Mouse (Mus musculus): ENCODE results near the gene Gm12216. TPM values are rescaled to one million over a fixed set of nuclear protein-coding genes. Genes with fewer than 3 reads are reported as not detected.

The Gm12216 gene
- polyA plus RNA-seq, 1 experiment: 3.7 TPM

- H3K4me1 ChIP-seq (ENCODE audit: control insufficient read depth, insufficient read depth, low read length): no peaks in the 10 kb centered on the region
- H3K27ac ChIP-seq (ENCODE audit: insufficient read depth, low read length): no peak overlapping the region
- TF ChIP-seq POLR2A (IDR thresholded peaks at IDR 0.05; ENCODE audit: extremely low read depth, insufficient read depth, low read length) (no peak), CTCF (IDR thresholded peaks at IDR 0.05; ENCODE audit: extremely low read depth, insufficient read depth, low read length) (no peak)
- H3K4me3 ChIP-seq (ENCODE audit: insufficient read depth, low read length): no peak overlapping the region
Measured at GRCm38 (mm10) chr11:53777736-53778135, 81.3 kb downstream of the Gm12216 start.

GRCm38 (mm10) chr11:53774659-53775255, 84.3 kb downstream of the Gm12216 start:
- TF ChIP-seq CTCF (IDR thresholded peaks at IDR 0.05; ENCODE audit: extremely low read depth, insufficient read depth, low read length) (no peak), POLR2A (IDR thresholded peaks at IDR 0.05; ENCODE audit: extremely low read depth, insufficient read depth, low read length) (no peak)
- Histone ChIP-seq H3K27ac (ENCODE audit: insufficient read depth, low read length) (no peak overlapping the region), H3K4me3 (ENCODE audit: insufficient read depth, low read length) (no peak overlapping the region), H3K4me1 (ENCODE audit: control insufficient read depth, insufficient read depth, low read length) (no peaks in the 10 kb centered on the region)

GRCm38 (mm10) chr11:53773641-53774360, 85.3 kb downstream of the Gm12216 start:
- H3K27ac ChIP-seq (ENCODE audit: insufficient read depth, low read length): no peak overlapping the region
- no peak overlapping the region for H3K4me3 ChIP-seq (ENCODE audit: insufficient read depth, low read length)
- no peak for TF ChIP-seq CTCF (IDR thresholded peaks at IDR 0.05; ENCODE audit: extremely low read depth, insufficient read depth, low read length)
- TF ChIP-seq POLR2A (IDR thresholded peaks at IDR 0.05; ENCODE audit: extremely low read depth, insufficient read depth, low read length): no peak
- no peaks in the 10 kb centered on the region for H3K4me1 ChIP-seq (ENCODE audit: control insufficient read depth, insufficient read depth, low read length)

GRCm38 (mm10) chr11:53773087-53773486, 86.0 kb downstream of the Gm12216 start, which contains the start of gene Gm17334:
TSS of gene Gm17334 (minus strand) at chr11:53773187.
- Histone ChIP-seq H3K27ac (ENCODE audit: insufficient read depth, low read length) (no peak within 1 kb of the TSS), H3K4me1 (ENCODE audit: control insufficient read depth, insufficient read depth, low read length) (no peaks in the 10 kb centered on the region), H3K4me3 (ENCODE audit: insufficient read depth, low read length) (no peak within 1 kb of the TSS)
- TF ChIP-seq CTCF (IDR thresholded peaks at IDR 0.05; ENCODE audit: extremely low read depth, insufficient read depth, low read length) (no peak), POLR2A (IDR thresholded peaks at IDR 0.05; ENCODE audit: extremely low read depth, insufficient read depth, low read length) (no peak)

- no peaks in the 10 kb centered on the region for H3K4me1 ChIP-seq (ENCODE audit: control insufficient read depth, insufficient read depth, low read length)
- no peak for TF ChIP-seq POLR2A (IDR thresholded peaks at IDR 0.05; ENCODE audit: extremely low read depth, insufficient read depth, low read length)
- no peak for TF ChIP-seq CTCF (IDR thresholded peaks at IDR 0.05; ENCODE audit: extremely low read depth, insufficient read depth, low read length)
- H3K27ac ChIP-seq (ENCODE audit: insufficient read depth, low read length): no peak overlapping the region
- H3K4me3 ChIP-seq (ENCODE audit: insufficient read depth, low read length): no peak overlapping the region
Measured at GRCm38 (mm10) chr11:53772536-53772935, 86.5 kb downstream of the Gm12216 start.

- Histone ChIP-seq H3K4me1 (ENCODE audit: control insufficient read depth, insufficient read depth, low read length) (no peaks in the 10 kb centered on the region), H3K27ac (ENCODE audit: insufficient read depth, low read length) (no peak overlapping the region), H3K4me3 (ENCODE audit: insufficient read depth, low read length) (peak overlapping the region; percentile 82; the same call in 1 of the 2 replicates)
- TF ChIP-seq POLR2A (IDR thresholded peaks at IDR 0.05; ENCODE audit: extremely low read depth, insufficient read depth, low read length) (no peak), CTCF (IDR thresholded peaks at IDR 0.05; ENCODE audit: extremely low read depth, insufficient read depth, low read length) (no peak)
Measured at GRCm38 (mm10) chr11:53771001-53771744, 87.9 kb downstream of the Gm12216 start.

- Histone ChIP-seq H3K4me3 (ENCODE audit: insufficient read depth, low read length) (peak overlapping the region; percentile 82), H3K27ac (ENCODE audit: insufficient read depth, low read length) (peak overlapping the region; percentile 79), H3K4me1 (ENCODE audit: control insufficient read depth, insufficient read depth, low read length) (no peaks in the 10 kb centered on the region)
- no peak for TF ChIP-seq POLR2A (IDR thresholded peaks at IDR 0.05; ENCODE audit: extremely low read depth, insufficient read depth, low read length)
- no peak for TF ChIP-seq CTCF (IDR thresholded peaks at IDR 0.05; ENCODE audit: extremely low read depth, insufficient read depth, low read length)
Measured at GRCm38 (mm10) chr11:53770125-53770791, 88.8 kb downstream of the Gm12216 start.

GRCm38 (mm10) chr11:53769760-53770124, 89.3 kb downstream of the Gm12216 start, which contains the start of gene Irf1:
TSS of gene Irf1 (plus strand) at chr11:53770014.
- Histone ChIP-seq H3K4me1 (ENCODE audit: control insufficient read depth, insufficient read depth, low read length) (no peaks in the 10 kb centered on the region), H3K4me3 (ENCODE audit: insufficient read depth, low read length) (peak within 1 kb of the TSS; percentile 82), H3K27ac (ENCODE audit: insufficient read depth, low read length) (peak within 1 kb of the TSS; percentile 79)
- TF ChIP-seq POLR2A (IDR thresholded peaks at IDR 0.05; ENCODE audit: extremely low read depth, insufficient read depth, low read length) (peak; percentile 70), CTCF (IDR thresholded peaks at IDR 0.05; ENCODE audit: extremely low read depth, insufficient read depth, low read length) (no peak)

GRCm38 (mm10) chr11:53769185-53769576, 89.9 kb downstream of the Gm12216 start:
- Histone ChIP-seq H3K4me1 (ENCODE audit: control insufficient read depth, insufficient read depth, low read length) (no peaks in the 10 kb centered on the region), H3K27ac (ENCODE audit: insufficient read depth, low read length) (no peak overlapping the region), H3K4me3 (ENCODE audit: insufficient read depth, low read length) (peak overlapping the region; percentile 82; the same call in 1 of the 2 replicates)
- TF ChIP-seq POLR2A (IDR thresholded peaks at IDR 0.05; ENCODE audit: extremely low read depth, insufficient read depth, low read length) (no peak), CTCF (IDR thresholded peaks at IDR 0.05; ENCODE audit: extremely low read depth, insufficient read depth, low read length) (no peak)
